Mouse (Mus musculus): ENCODE measurements around the gene Metap2.
"Not testable (repeated sequence)": the region's sequence is repeated elsewhere in the genome, so short reads cannot be mapped to it uniquely, and the experiment has no call there.

Gene Metap2

DNA sequence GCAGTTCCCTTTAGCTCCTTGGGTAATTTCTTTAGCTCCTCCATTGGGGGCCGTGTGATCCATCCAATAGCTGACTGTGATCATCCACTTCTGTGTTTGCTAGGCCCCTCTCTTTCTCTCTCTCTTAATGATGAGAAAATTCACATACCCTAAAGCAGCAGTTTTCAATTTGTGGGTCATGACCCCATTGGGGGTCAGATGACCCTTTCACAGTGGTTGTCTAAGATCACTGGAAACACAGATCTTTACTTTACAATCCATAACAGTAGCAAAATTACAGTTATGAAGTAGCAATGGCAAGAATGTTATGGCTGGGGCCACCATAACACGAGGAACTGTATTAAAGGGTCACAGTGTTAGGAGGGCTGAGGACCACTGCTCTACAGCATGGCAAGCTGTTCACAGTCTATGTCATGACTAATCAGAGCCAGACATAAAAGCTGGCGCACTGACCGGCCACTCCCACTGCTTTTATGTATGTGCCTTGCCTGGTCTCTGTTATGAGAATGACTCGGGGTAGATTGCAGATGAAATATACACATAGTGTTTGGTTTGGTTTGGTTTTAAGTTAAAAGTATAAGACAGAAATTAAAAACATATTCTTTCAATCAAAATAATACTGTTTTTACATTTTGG lies 13.0 kb upstream of the Metap2 start:
- no peak for DNase-seq

DNA sequence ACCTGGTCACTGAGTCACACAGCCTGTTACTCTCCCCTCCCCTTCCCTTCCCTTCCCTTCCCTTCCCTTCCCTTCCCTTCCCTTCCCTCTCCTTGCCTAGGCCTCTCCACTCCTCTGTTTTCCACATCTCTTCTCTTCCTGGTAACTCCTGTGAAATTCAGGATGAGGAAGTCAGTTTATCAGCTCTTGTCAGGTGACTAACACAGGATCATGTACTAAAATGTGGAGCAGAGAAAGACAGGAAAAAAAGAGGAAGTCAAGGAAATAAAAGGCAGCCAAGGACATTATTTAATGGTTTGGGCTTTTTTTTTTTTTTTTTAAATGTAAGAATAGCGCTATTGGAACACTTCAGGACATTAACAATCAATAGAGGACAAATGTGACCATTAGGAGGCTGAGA lies 12.1 kb upstream of the Metap2 start:
- no peak for DNase-seq

DNA sequence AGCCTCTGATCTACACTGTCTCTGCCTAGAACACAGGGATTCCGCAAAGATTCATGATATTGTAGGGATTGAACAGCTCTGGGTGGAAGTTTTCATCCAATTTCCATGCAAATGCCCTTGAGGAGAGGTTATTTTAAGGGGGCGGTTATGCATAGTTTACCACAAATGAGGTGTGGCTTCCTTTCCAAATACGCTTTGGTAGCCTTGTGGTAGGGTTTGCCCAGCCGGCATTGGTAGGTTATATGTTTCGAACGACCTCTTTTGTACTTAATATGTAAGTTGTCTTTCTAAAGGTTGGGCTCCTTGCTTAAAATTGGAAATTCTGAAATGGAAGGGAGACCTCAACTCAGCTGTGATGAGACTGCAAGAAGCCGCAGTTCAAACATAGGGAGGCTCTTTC lies 11.6 kb upstream of the Metap2 start:
- DNase-seq: no peak

DNA sequence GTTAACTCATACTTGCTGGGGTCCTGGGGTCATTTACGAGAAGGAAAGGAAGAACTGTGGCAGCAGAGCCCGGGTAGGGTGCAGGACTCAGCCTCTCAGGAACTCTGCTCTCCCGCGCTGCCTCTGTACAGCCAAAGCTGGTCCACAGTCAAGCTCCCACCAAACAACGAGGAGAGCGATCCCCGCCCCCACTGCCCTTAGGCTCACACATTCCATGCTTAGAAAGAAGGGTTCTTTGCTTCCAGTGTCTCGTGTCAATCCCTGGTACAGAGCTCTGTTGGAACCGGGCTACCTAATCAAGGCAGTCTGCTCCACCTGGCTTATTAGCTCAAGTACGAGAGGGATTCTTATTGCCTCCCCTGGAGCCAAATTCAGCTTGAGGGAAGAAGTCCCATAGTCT lies 10.5 kb upstream of the Metap2 start:
- peak; percentile 20 to 42 for DNase-seq

DNA sequence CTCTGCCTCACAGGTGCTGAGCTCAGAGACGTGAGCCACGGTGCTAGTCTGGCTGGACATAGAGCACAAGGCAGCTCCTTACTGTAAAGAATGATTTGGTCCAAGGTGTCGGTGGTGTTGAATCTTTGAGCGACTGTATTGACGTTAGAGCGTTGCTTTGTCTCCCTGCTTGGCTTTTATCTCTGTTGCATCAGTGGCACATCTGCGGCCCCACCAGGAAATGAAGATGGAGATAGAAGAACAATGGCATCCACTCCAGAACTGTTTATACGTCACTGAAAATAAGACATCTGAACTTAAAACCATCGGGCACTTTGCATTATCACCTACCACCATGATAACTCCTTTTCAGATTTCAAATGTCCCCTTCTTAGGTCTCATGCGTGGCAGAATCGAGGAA lies 3.0 kb upstream of the Metap2 start:
- DNase-seq: no peak

DNA sequence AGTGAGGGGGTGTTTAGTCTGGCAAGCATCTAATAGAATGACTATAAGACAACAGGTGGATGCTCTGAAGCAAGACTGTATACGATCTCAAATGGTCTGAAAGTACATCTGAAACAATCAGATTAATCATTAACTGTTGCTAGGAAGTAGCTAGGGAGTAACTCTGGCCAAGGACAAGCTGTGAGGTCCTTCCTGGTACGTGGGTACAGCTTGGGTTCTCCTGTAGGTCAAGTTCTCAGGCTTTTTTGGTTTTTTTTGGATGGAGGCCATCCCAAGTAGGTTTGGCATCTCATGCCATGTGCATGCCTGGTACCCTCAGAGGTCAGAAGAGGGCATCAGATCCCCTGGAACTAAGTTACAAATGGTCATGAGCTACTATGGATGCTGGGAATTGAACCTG lies 2.4 kb upstream of the Metap2 start:
- peak; percentile 19 to 71 for DNase-seq

DNA sequence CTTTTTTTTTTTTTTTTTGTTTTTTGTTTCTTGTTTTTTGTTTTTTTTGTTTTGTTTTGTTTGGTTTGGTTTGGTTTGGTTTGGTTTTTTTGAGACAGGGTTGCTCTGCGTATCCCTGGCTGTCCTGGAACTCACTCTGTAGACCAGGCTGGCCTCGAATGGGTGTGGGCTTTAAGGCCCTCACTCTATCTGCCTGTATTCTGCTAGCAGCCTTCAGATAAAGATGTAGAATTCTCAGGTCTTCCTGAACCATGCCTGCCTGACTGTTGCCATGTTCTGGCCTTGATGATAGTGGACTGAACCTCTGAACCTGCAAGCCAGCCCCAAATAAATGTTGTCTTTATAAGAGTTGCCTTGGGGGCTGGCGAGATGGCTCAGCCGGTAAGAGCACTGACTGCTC lies 4.3 kb downstream of the Metap2 start:
- no peak for DNase-seq

DNA sequence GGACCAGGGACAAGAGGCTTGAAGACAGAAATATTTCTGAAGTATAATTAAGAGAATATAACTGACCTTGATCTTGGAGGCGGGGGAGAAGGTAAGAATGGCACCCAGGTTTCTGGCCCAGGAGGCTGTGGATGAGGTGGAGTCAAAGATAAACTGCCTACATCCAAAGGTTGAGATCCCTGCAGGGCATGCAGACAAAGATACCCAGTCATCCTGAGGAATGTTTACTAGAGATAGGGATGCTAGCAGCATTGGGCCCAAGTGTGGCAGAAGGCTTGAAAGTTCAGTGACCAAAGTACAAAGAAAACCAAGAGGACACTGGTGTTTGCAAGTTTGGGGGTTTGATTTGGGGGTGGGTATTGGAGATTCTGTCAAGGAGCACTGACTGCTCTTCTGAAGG lies 5.9 kb downstream of the Metap2 start:
- no peak for DNase-seq

DNA sequence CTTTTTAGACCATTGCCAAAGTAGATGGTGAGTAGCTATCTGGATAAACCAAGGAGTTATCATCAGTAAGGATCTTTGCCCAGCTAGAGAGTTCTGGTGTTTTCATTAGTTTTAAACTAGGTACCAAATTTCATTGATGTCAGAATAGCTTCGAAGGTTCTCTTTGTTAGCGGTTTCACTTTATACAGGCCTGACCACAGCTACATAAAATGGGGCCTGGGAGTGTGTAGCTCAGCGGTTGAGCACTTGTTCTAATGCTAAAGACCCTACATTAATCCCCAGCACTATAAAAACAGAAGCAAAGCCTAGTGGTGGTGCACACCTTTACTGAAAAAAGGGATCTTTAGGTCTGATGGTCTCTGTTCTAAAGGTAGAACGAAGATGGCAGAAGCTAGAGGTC lies 6.3 kb downstream of the Metap2 start:
- DNase-seq: no peak

DNA sequence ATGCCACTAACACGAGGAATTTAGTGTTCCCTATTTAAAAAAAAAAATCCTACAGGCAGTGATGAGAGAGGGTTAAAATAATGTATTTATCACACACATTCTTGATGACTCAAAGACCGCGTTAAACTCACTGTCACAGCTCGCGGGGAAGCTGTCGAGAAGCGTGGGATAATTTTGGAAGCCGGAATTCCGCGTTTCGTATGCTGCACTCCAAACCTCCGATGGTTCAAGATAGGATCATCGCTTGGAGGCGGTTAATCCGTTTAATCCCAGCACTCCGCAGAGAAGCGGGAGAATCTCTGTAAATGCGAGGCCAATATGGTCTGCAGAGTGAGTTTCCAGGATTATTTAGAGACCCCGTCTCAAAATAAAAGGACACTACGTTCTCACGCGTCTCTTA lies 6.9 kb downstream of the Metap2 start:
- DNase-seq: peak in 1 of 2 experiments; percentile 19

DNA sequence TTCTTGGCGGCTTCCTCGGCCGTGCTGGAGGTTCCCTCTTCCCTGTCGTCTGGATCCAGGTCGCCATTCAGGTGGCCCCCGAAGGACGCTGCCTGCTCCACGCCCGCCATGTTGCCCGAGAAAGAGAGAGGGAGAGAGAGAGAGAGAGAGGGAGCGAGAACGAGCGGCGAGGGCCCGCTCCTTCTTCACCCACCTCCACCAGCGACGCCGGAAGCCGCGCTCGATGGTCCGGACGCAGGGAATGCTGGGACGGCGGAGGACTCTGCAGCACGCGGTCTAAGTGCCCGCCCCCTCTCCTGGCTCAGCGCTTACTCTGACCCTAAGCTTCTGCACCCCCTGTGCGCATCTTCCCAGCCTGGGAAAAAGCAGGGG lies 7.3 kb downstream of the Metap2 start:
- DNase-seq: peak; percentile 91 to 95

DNA sequence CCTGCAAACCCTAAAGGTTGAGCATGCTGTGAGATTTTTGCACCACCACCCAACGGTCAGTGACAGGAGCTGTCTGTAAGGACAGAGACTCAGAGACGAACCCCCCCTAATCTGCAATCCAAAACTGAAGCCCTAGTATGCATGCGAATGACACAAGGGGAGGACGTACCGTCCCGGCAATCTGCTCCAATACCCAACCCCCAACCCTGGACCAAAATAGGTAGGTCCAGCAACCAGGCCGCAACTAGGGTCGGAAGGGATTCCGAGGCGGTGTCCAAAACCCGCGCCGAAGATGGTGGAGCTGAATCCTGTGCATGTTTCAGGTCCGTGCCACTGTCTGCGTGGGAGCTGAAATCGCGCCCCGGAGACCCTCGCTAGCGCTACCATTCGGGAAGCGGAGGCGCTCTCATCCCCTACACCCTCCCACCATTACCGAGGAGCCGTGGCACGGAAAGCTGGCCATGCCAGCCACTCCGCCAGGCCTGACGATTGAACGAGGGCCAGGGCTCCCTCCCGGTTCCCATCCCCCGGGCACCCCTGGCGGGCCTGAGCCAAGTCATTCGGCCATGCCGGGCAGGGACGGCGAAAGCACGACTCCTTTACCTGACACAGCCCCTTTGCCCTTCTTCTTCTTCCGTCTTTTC lies 7.8 kb downstream of the Metap2 start:
- DNase-seq: peak; percentile 25 to 66

DNA sequence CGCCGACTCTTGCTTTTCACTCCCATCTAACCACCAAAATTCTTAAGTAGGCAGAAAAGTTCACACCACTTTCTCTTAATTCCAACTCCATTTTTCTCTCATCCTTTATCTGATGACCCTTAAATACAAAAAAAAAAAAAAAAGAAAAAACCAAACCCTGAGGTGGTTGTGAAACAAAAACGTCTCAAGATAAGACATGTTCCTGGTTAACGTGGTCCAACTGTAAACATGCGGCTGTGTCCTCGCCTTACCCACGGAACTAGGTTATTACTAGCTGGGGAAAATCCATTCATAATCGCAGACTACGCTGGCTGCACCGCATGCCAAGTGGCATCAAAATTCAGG lies 8.3 kb downstream of the Metap2 start:
- no peak for DNase-seq

DNA sequence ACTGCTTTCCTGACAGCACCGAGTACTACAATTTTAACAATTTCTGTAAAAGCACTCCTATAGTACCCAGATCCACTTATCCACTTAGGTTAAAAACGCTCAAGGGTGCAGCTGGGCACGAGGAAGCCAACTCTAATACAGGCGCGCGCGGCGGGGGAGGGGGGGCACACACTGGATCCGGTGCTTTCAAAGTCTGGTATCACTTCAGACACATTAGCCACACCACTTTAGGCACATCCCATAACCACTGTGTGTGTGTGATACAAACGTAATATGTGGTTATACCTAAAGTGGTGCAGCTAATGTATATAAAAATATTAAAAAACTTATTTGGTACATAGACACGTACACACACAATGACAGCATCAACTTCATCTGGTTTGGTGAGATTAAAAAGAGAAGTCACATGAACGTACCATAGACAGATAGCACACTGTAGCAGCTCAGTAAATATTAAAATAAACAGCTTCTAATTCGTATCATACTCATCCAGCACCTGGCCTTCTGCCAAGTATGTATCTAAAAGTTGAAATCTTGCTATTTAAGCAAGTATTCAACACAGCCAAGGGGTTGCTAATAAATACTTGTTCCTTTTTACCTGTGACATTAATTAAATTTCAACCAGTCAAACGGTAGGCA lies 10.9 kb downstream of the Metap2 start:
- no peak for DNase-seq

DNA sequence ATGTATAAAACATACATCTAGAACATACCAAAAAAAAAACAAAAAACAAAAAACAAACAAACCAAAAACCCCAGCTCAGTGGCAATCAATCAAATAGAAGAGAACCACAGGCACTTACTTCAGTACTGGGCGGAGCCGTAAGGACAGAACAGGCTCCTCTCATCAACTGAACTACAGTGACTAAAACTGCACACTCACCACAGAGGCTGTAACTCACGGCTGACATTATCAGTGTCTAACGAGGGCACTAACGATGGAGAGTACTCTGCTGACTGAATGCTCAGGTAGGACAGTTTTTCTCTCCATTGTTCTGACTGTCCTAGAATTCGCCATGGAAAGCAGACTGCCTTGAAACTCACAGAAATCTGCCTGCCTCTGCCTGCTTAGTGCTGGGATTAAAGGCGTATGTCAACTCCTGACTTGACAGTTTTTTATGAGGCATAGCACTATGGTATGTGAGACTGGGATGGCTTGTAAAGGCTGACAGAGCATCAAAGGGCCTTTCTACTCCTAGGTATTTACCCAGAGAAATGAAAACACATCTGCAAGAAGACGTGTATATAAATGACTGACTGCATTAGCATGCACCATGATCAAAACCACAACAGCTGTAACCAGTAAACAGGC lies 14.0 kb downstream of the Metap2 start:
- DNase-seq: no peak

DNA sequence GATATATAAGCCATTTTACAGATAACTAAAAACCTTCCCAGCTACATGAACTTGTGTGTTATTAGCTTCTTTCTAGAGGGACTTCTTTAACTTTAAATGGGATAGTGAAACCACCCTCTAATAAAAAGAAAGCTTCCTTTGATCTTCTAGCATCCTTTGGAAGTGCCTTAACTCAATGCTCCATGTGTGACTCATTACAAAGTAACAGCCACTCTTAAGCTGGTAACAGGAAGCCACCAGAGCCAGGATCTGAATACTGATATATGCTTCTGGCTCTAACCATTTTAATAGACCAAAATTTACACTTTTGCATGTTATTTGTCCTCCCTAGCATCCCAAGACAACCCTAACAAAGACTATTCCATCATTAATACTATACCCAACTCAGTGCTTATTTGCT lies 15.0 kb downstream of the Metap2 start:
- DNase-seq: no peak

DNA sequence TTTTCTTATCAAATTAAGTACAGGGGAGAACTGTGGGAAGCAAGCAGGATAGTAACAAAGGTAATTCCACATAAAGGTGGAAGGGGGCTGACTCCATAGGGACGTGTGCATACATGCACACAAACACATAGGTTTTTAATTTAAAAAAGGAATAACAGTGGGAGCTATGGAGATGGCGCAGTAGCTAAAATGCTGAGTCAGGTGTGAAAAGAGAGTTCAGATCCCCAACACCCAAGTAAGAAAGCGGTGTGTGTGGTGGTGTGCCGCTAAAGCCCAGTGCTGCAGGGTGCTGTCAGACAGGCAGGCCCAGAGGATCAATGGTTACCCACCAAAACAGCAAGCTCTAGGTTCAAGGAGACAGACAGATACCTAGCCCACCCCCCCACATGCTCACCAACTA lies 18.2 kb downstream of the Metap2 start:
- no peak for DNase-seq

DNA sequence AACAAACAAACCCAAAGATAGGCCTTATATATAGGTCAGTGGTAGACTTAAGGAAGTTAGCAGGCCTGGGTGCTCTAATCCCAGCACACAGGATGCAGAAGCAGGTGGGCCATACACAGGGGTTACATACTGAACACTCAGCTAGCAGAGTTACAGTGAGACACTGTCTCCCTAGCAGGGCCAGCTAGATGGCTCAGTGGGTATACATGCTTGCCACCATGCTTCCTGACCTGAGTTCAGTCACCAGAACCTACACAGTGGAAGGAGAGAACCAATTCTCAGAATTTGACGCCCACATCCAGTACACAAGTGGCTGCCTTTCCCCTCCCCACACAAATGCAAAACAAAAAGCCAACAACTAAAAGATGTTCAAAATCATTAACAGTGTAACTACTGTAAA lies 20.1 kb downstream of the Metap2 start:
- no peak for DNase-seq

DNA sequence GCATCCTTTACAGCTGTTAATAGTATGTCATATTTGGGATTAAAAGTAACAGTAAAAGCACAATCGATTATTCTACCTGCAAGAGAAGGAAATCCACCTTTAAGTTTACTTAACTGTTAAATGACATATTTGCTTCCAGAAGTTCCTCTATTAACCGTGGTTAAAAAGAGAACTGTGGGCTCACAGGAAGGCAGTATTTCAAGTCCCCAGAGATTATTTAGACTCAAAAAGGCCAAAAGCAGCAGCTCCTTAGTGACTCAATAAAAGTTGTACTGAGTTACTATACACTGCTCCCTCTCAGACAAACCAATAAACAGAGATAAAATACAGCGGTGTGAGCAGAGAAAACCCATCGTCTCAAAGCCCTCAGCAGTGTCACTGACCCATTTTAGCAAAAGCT lies 28.0 kb downstream of the Metap2 start:
- DNase-seq: no peak

DNA sequence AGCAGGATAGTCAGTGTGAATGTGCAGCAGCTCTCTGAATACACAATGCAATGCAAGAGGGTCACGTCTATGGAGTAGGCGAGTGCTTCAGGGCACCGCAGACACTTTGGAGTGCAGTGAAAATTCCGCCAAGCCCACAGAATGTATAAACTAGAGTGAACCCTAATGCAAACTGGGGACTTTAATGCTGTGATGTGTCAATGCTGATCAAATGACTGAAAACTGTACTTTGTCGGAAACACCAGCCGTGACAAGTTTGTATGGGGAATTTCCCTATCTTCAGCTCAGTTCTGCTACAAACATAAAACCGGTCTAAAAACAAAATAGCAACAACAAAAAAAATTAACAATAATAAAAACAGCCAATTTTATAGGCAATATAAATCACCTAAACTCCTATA lies 28.5 kb downstream of the Metap2 start:
- no peak for DNase-seq

DNA sequence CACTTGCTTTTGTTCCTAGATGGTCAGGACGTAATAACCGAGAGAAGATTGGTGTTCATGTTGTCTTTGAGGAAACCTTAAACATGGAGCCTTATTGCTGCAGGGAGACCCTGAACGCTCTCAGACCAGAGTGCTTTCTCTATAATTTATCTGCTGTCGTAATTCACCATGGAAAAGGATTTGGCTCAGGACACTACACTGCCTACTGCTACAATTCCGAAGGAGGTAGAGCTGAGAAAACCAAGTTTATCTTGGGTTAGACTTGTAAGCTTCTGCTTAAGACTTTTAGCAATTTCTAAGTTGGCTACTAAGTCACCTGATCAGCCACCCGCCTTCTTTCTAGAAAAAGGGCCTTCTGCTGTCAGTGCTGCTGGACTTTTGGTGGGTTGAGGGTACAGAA lies 40.8 kb downstream of the Metap2 start:
- no peak for DNase-seq

DNA sequence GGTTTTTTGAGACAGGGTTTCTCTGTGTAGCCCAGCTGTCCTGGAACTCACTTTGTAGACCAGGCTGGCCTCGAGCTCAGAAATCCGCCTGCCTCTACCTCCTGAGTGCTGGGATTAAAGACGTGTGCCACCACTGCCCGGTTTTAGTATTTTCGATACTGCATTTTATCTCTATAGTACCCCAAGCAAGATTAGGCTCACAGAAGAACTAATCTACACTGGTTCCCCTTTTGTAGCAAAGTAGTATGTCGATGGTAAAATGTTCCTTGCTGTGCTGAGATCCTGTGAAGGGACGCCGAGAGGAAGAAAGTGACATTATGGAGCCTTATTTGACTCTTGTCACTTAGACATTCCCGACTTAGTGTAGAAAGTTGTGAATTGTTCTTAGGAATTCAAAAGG lies 41.8 kb downstream of the Metap2 start:
- no peak for DNase-seq

DNA sequence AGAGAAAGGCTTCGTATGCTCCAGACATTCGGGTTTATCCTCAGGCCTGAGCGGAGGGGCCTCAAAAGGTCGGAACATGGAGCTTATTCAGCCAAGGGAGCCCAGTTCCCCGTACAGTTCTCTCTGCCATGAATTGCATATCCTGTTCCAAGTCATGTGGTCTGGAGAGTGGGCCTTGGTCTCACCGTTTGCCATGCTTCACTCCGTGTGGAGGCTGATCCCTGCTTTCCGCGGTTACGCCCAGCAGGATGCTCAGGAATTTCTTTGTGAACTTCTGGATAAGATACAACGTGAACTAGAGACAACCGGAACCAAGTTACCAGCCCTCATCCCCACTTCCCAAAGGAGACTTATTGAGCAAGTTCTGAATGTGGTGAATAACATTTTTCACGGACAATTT lies 50.2 kb downstream of the Metap2 start:
- no peak for DNase-seq

DNA sequence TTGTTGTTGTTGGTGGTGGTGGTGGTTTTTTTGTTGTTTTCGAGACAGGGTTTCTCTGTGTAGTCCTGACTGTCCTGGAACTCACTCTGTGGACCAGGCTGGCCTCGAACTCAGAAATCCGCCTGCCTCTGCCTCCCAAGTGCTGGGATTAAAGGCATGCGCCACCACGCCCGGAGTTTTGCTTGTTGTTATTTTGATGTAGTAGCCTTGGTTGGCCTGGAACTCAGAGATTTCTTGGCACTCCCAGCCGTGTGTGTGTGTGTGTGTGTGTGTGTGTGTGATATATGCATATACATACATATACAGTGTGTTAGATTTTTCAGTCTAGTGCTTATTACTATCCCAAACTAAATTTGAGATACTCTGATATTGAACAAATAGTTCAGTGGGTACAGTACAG lies 61.8 kb downstream of the Metap2 start:
- not testable (repeated sequence) for DNase-seq

DNA sequence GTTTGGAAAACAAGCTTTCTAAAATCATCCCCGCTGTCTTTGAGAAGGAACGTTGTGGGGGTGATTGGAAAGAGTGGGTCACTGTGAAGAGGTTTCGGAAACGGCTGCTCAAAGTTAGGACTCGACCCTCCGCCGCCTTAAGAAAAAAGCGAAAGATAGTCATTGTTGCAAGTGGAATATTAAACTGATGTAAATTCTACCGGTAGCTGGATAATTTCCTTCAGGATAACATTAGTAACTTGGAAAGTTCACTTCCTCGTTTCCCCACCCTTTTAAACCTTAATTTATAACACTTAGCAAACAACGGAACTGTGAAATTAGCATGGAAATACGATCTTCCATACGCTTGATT lies 62.5 kb downstream of the Metap2 start:
- no peak for DNase-seq
